Mouse (Mus musculus) forebrain, embryonic 16.5 days (tissue): ENCODE results near the gene Dnaja2. TPM values are rescaled to one million over a fixed set of nuclear protein-coding genes. Genes with fewer than 3 reads are reported as not detected.
A peak's percentile ranks its signal among the peaks of the same experiment; 100 is the strongest.

Experiments used
- ATAC-seq: fragments of 200-750 bp; cut with Nextera tagmentation; 2 replicates; pipeline ENCODE4 v1.8.0; 2017; ENCODE audit warnings: mild to moderate bottlenecking, moderate library complexity
- H3K27ac ChIP-seq: fragments of 300-500 bp; sonication (generic); 2 replicates; pipeline ENCODE4 v1.5.1; 2014; ENCODE audit warnings: low read length, control low read depth
- H3K27me3 ChIP-seq: fragments of 300-500 bp; sonication (generic); replicated peaks from 2 replicates; pipeline ENCODE4 v1.6.1; 2014; ENCODE audit warnings: low read length; ENCODE audit not compliant: control insufficient read depth, insufficient read depth
- H3K36me3 ChIP-seq: fragments of 300-500 bp; sonication (generic); 2 replicates; pipeline ENCODE4 v1.6.1; 2014; ENCODE audit not compliant: control insufficient read depth, insufficient read depth
- H3K4me1 ChIP-seq: fragments of 300-500 bp; sonication (generic); replicated peaks from 2 replicates; pipeline ENCODE4 v1.6.1; 2014; ENCODE audit warnings: low read length; ENCODE audit not compliant: control insufficient read depth, insufficient read depth
- H3K4me2 ChIP-seq: fragments of 300-500 bp; sonication (generic); 2 replicates; pipeline ENCODE4 v1.6.1; 2014; ENCODE audit warnings: mild to moderate bottlenecking, low read length, control low read depth
- H3K4me3 ChIP-seq: fragments of 300-500 bp; sonication (generic); replicated peaks from 2 replicates; pipeline ENCODE4 v1.5.1; 2014; ENCODE audit warnings: mild to moderate bottlenecking, low read length, control low read depth
- H3K9ac ChIP-seq: fragments of 300-500 bp; sonication (generic); replicated peaks from 2 replicates; pipeline ENCODE4 v1.6.1; 2014; ENCODE audit warnings: low read depth, low read length, control low read depth
- H3K9me3 ChIP-seq: fragments of 300-500 bp; sonication (generic); 2 replicates; pipeline ENCODE4 v1.6.1; 2016; ENCODE audit warnings: low read length; ENCODE audit not compliant: control insufficient read depth
- WGBS: fragments of 180-500 bp; shearing (Covaris S2); extraction: QIAGEN DNeasy Blood & Tissue Kit; methylation state at CpG from one replicate; pipeline ENCODE4 v1.1.7; 2014; 5-methylcytosine and 5-hydroxymethylcytosine counted together
- polyA plus RNA-seq: library from polyadenylated mRNA; unstranded; fragments of >200 nt; fragmentation: Nextera tagmentation; extraction: Ambion mirVana; gene quantifications from 2 replicates; pipeline ENCODE4 v1.2.1, GENCODE M21; 2015

Gene Dnaja2
- polyA plus RNA-seq, 1 experiment from 2014 or later, result 169 TPM

GRCm38 (mm10) chr8:85498577-85498976, 56.6 kb downstream of the Dnaja2 start:
- no peak overlapping the region for H3K4me2 ChIP-seq
- H3K9me3 ChIP-seq, result no peaks in the 10 kb centered on the region
- H3K4me3 ChIP-seq, result no peak overlapping the region
- H3K27me3 ChIP-seq, result no peaks in the 10 kb centered on the region
- 18% methylated on average over 2 of the region's 2 CpGs for WGBS
- peak overlapping the region; percentile 35; the same call in 1 of the 2 replicates for H3K27ac ChIP-seq
- H3K4me1 ChIP-seq, result peaks cover 24% of the 10 kb centered on the region
- H3K9ac ChIP-seq, result no peak overlapping the region
- H3K36me3 ChIP-seq, result no peaks in the 10 kb centered on the region
- 0 out of 2 replicates have a peak, but pooled peaks have one; percentile 15 for ATAC-seq

- no peaks in the 10 kb centered on the region for H3K36me3 ChIP-seq
- ATAC-seq, result no peak
- no peak overlapping the region for H3K27ac ChIP-seq
- H3K4me3 ChIP-seq, result no peak overlapping the region
- H3K27me3 ChIP-seq, result no peaks in the 10 kb centered on the region
- H3K4me1 ChIP-seq, result peaks cover 33% of the 10 kb centered on the region
- H3K9ac ChIP-seq, result no peak overlapping the region
- H3K4me2 ChIP-seq, result no peak overlapping the region
- 88% methylated on average over 4 of the region's 4 CpGs for WGBS
- H3K9me3 ChIP-seq, result no peaks in the 10 kb centered on the region
Measured at GRCm38 (mm10) chr8:85496778-85497177, 58.4 kb downstream of the Dnaja2 start.

- 85% methylated on average over 5 of the region's 5 CpGs for WGBS
- Histone ChIP-seq H3K36me3 (no peaks in the 10 kb centered on the region), H3K4me3 (no peak overlapping the region), H3K4me2 (no peak overlapping the region), H3K27ac (no peak overlapping the region), H3K4me1 (peaks cover 30% of the 10 kb centered on the region), H3K9me3 (no peaks in the 10 kb centered on the region), H3K27me3 (no peaks in the 10 kb centered on the region), H3K9ac (no peak overlapping the region)
- no peak for ATAC-seq
Measured at GRCm38 (mm10) chr8:85496125-85496524, 59.0 kb downstream of the Dnaja2 start.

DNA sequence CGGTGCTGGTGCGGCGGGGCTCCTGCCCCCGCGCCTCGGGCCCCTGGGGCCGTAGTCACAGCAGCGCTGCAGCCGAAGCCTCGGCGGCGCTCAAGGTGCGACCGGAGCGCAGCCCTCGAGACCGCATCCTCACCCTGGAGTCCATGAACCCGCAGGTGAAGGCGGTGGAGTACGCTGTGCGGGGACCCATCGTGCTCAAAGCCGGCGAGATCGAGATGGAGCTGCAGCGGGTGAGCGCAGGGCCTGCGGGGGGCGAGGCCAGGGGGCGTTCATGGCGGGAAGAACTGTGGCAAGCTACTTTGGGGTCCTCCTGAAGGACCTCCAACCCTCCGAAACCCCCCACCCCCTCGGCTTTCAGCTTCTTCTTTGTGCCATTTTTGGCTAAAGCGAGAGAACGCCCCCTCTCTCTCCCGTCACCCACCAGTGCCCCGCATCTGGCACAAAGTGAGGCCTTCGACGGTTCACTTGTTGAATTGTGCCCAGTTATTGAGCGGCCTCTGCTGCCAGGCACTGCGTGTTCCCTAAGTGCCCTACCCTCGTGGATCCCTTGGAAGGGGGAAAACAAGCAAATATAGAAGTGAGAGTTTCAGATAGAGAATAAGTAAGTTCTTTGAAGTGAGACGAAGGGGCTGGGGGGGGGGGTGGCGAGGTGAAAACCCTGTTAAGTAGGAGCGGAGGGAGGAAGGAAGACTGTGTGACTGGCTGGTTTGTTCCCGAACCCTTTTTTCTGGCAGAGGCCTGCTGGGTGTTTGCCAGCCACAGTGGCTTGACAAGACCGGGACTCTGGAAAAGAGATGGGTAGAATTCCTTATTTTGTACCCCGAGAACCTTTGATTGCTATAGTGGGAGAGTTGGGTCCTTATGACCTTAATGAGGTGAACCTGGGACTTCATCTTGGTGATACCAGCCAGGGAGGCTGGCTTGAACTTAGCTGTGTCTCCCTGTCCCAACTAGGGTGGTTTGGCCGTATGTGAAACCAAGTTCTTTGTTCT, 61.9 kb downstream of the Dnaja2 start:
- Histone ChIP-seq H3K9me3 (peaks cover 3% of the 10 kb centered on the region; the same call in 1 of the 2 replicates), H3K4me2 (peak overlapping the region; percentile 85), H3K4me1 (peaks cover 18% of the 10 kb centered on the region), H3K9ac (peak overlapping the region; percentile 84), H3K27ac (peak overlapping the region; percentile 54), H3K4me3 (peak overlapping the region; percentile 61), H3K27me3 (no peaks in the 10 kb centered on the region), H3K36me3 (no peaks in the 10 kb centered on the region)
- WGBS, result 3% methylated on average over 48 of the region's 49 CpGs
- ATAC-seq, result no peak; the same call in 1 of the 2 replicates

GRCm38 (mm10) chr8:85492125-85492875, 62.8 kb downstream of the Dnaja2 start, which contains the start of gene Gpt2:
Gpt2 (plus strand) TSS chr8:85492576.
- peak; percentile 100 for ATAC-seq
- Histone ChIP-seq H3K27me3 (no peaks in the 10 kb centered on the region), H3K36me3 (no peaks in the 10 kb centered on the region), H3K4me1 (peaks cover 18% of the 10 kb centered on the region), H3K4me3 (peak within 1 kb of the TSS; percentile 61), H3K9me3 (peaks cover 3% of the 10 kb centered on the region; the same call in 1 of the 2 replicates), H3K9ac (peak within 1 kb of the TSS; percentile 84), H3K4me2 (peak within 1 kb of the TSS; percentile 85), H3K27ac (peak within 1 kb of the TSS; percentile 56)
- 0% methylated on average over 41 of the region's 41 CpGs for WGBS

DNA sequence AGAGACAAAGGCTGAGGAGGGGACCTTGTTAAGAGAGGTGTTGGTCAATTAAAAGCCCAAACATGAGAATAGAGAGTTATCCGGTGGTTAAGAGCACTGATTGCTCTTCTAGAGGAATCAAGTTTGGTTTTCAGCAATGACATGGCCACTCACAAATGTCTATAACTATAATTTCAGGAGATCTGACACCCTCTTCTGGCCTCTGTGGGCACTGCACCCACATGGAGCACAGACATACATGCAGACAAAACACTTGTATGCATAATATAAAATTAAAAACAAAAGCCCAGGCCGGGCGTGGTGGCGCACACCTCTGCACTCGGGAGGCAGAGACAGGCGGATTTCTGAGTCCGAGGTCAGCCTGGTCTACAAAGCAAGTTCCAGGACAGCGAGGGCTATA, 65.6 kb downstream of the Dnaja2 start:
- no peak overlapping the region for H3K4me2 ChIP-seq
- H3K36me3 ChIP-seq, result no peaks in the 10 kb centered on the region
- no peak overlapping the region for H3K9ac ChIP-seq
- 93% methylated on average over 8 of the region's 8 CpGs for WGBS
- peaks cover 15% of the 10 kb centered on the region for H3K4me1 ChIP-seq
- ATAC-seq, result no peak
- H3K4me3 ChIP-seq, result no peak overlapping the region
- no peaks in the 10 kb centered on the region for H3K27me3 ChIP-seq
- peaks cover 3% of the 10 kb centered on the region; the same call in 1 of the 2 replicates for H3K9me3 ChIP-seq
- H3K27ac ChIP-seq, result no peak overlapping the region

- H3K9me3 ChIP-seq, result peaks cover 3% of the 10 kb centered on the region; the same call in 1 of the 2 replicates
- H3K36me3 ChIP-seq, result no peaks in the 10 kb centered on the region
- ATAC-seq, result no peak
- no peak overlapping the region for H3K4me3 ChIP-seq
- no peak overlapping the region for H3K27ac ChIP-seq
- H3K9ac ChIP-seq, result no peak overlapping the region
- H3K4me2 ChIP-seq, result no peak overlapping the region
- H3K4me1 ChIP-seq, result peaks cover 10% of the 10 kb centered on the region
- no peaks in the 10 kb centered on the region for H3K27me3 ChIP-seq
Measured at GRCm38 (mm10) chr8:85488631-85489030, 66.5 kb downstream of the Dnaja2 start.

- no peak overlapping the region for H3K9ac ChIP-seq
- no peak overlapping the region for H3K4me3 ChIP-seq
- ATAC-seq, result no peak
- no peak overlapping the region for H3K4me2 ChIP-seq
- peaks cover 5% of the 10 kb centered on the region for H3K4me1 ChIP-seq
- no peaks in the 10 kb centered on the region for H3K27me3 ChIP-seq
- H3K36me3 ChIP-seq, result no peaks in the 10 kb centered on the region
- H3K27ac ChIP-seq, result no peak overlapping the region
- 74% methylated on average over 20 of the region's 20 CpGs for WGBS
- peaks cover 3% of the 10 kb centered on the region; the same call in 1 of the 2 replicates for H3K9me3 ChIP-seq
Measured at GRCm38 (mm10) chr8:85487906-85488620, 67.1 kb downstream of the Dnaja2 start.
